In genomic region chr17:31996331-31996730, GRCm38 (mm10) we compare ENCODE assay signal across 26 mouse cellular contexts. TPM values are rescaled to one million over a fixed set of nuclear protein-coding genes. Genes with fewer than 3 reads are reported as not detected.
DNase-seq lines count a peak whose midpoint lies in the region; ATAC-seq lines count a peak whose summit lies in the region.
"Had no signal": no experiment of that assay in that cellular context is flagged by ENCODE, and none has a peak within 500 bp of the region (broad histone marks: within the 10 kb centered on the region; RNA-seq: fewer than 3 reads in every experiment).

No protein-coding gene starts in this region.

- no peaks in the 10 kb centered on the region for H3K36me3 ChIP-seq in liver, embryonic 15.5 days (replicated peaks)
- H3K36me3 ChIP-seq in limb, embryonic 10.5 days: no peaks in the 10 kb centered on the region
- H3K36me3 ChIP-seq: embryonic facial prominence, embryonic 12.5 days; G1E; hindbrain, embryonic 15.5 days; limb, embryonic 12.5 days; midbrain, embryonic 10.5 days had no signal

- H3K4me2 ChIP-seq in liver, embryonic 15.5 days: no peak overlapping the region
- H3K4me2 ChIP-seq: embryonic facial prominence, embryonic 12.5 days; forebrain, embryonic 13.5 days; hindbrain, embryonic 15.5 days; limb, embryonic 12.5 days had no signal

- no peaks in the 10 kb centered on the region for H3K9me3 ChIP-seq in liver, embryonic 15.5 days (replicated peaks)
- no peaks in the 10 kb centered on the region for H3K9me3 ChIP-seq in limb, embryonic 10.5 days (replicated peaks)
- H3K9me3 ChIP-seq: embryonic facial prominence, embryonic 12.5 days; forebrain, embryonic 13.5 days; G1E; hindbrain, embryonic 15.5 days; limb, embryonic 12.5 days; midbrain, embryonic 10.5 days had no signal

- 0 out of 2 replicates have a peak overlapping the region, but pooled peaks have one; percentile 7 for H3K27ac ChIP-seq in liver, embryonic 15.5 days (replicated peaks)
- no peak overlapping the region for H3K27ac ChIP-seq in limb, embryonic 10.5 days
- H3K27ac ChIP-seq: embryonic facial prominence, embryonic 12.5 days; forebrain, embryonic 13.5 days; heart, adult 2 months; hindbrain, embryonic 15.5 days; layer of hippocampus, adult 2 months; limb, embryonic 12.5 days; midbrain, embryonic 10.5 days had no signal

- no peak for ATAC-seq in liver, embryonic 15.5 days (ENCODE audit: insufficient read depth)
- ATAC-seq: forebrain, embryonic 13.5 days had no signal

- no peak overlapping the region for H3K9ac ChIP-seq in liver, embryonic 15.5 days
- H3K9ac ChIP-seq: embryonic facial prominence, embryonic 12.5 days; forebrain, embryonic 13.5 days; hindbrain, embryonic 15.5 days; limb, embryonic 12.5 days had no signal

- 32% methylated on average over 4 of the region's 4 CpGs for WGBS in liver, embryonic 15.5 days (ENCODE audit: insufficient replicate concordance)
- 76% methylated on average over 4 of the region's 4 CpGs for WGBS in limb, embryonic 10.5 days

- H3K4me1 ChIP-seq in liver, embryonic 15.5 days (replicated peaks): peaks cover 6% of the 10 kb centered on the region; the same call in 1 of the 2 replicates
- H3K4me1 ChIP-seq in limb, embryonic 10.5 days: peaks cover 7% of the 10 kb centered on the region; the same call in 1 of the 2 replicates
- H3K4me1 ChIP-seq: embryonic facial prominence, embryonic 12.5 days; forebrain, embryonic 13.5 days; hindbrain, embryonic 15.5 days; limb, embryonic 12.5 days; midbrain, embryonic 10.5 days had no signal

- DNase-seq in frontal cortex, postnatal 36 days (ENCODE audit: low spot score in 2 of 2): peak; percentile 17 to 22
- no peak for DNase-seq in frontal cortex, postnatal 25 days (ENCODE audit: low spot score in 2 of 2)
- DNase-seq in right cerebral cortex, postnatal 25 days: peak; percentile 23
- DNase-seq in right cerebral cortex, postnatal 4 days: no peak
- DNase-seq in adrenal gland, postnatal 10 days: no peak
- DNase-seq in limb, embryonic 10.5 days (ENCODE audit: low spot score): no peak
- no peak for DNase-seq in cerebellum, postnatal 14 days
- DNase-seq: cerebellum, adult 9-10 months; heart, adult 2 months; heart, postnatal 36 days; kidney, adult 11 months; kidney, postnatal 10 days; lung, adult 2 months; lung, postnatal 36 days; thymus, adult 18-20 months; thymus, postnatal 4 days had no signal

- H3K4me3 ChIP-seq in liver, embryonic 15.5 days (replicated peaks): no peak overlapping the region
- no peak overlapping the region for H3K4me3 ChIP-seq in limb, embryonic 10.5 days
- H3K4me3 ChIP-seq: embryonic facial prominence, embryonic 12.5 days; erythroblast, embryonic 14.5 days; forebrain, embryonic 13.5 days; heart, adult 2 months; hindbrain, embryonic 15.5 days; layer of hippocampus, adult 2 months; limb, embryonic 12.5 days; midbrain, embryonic 10.5 days had no signal

- H3K27me3 ChIP-seq in liver, embryonic 15.5 days: no peaks in the 10 kb centered on the region
- no peaks in the 10 kb centered on the region for H3K27me3 ChIP-seq in limb, embryonic 10.5 days (ENCODE audit: low read depth, poor library complexity, severe bottlenecking)
- H3K27me3 ChIP-seq: embryonic facial prominence, embryonic 12.5 days; forebrain, embryonic 13.5 days; hindbrain, embryonic 15.5 days; limb, embryonic 12.5 days had no signal

RNA-seq across cellular contexts. Expression of gene Rrp1b, which starts 39.6 kb away (rescaled TPM):
- 17.4 and 19.7 TPM in 2 replicates for polyA plus RNA-seq in liver, embryonic 15.5 days (2015; fragmentation: Nextera tagmentation; extraction: Ambion mirVana)
- total RNA-seq in adrenal gland, postnatal 10 days (2021): 10 to 100 TPM; 15.5 to 21.7 TPM
- polyA plus RNA-seq in limb, embryonic 10.5 days (2016; fragmentation: Nextera tagmentation; extraction: Ambion mirVana): 100 and 110 TPM in 2 replicates

RNA-seq across cellular contexts. Expression of gene Hsf2bp, which starts 39.8 kb away (rescaled TPM):
- polyA plus RNA-seq in liver, embryonic 15.5 days (2015; fragmentation: Nextera tagmentation; extraction: Ambion mirVana): 0.12 and 0.21 TPM in 2 replicates
- 1 to 10 TPM; 1.4 to 1.7 TPM for total RNA-seq in adrenal gland, postnatal 10 days (2021)
- 0.63 and 0.79 TPM in 2 replicates for polyA plus RNA-seq in limb, embryonic 10.5 days (2016; fragmentation: Nextera tagmentation; extraction: Ambion mirVana)
- total RNA-seq: G1E; neutrophil, adult 5-6 weeks had no signal
- polyA plus RNA-seq: erythroblast, embryonic 14.5 days; G1E had no signal

Comparison
In these comparisons a context has a peak if more than half of its experiments do, and no peak if none do; other contexts are left out.
1. DNase-seq: peak in frontal cortex, postnatal 36 days (2 of 2) and right cerebral cortex, postnatal 25 days (single experiment); none in frontal cortex, postnatal 25 days (0 of 2), right cerebral cortex, postnatal 4 days (single experiment), adrenal gland, postnatal 10 days (single experiment), limb, embryonic 10.5 days (single experiment) and cerebellum, postnatal 14 days (0 of 2).